Mouse (Mus musculus) heart, embryonic 16.5 days (tissue): ENCODE measurements around the gene Rsg1. TPM values are rescaled to one million over a fixed set of nuclear protein-coding genes. Genes with fewer than 3 reads are reported as not detected.

Experiments used
- ATAC-seq: fragments of 200-750 bp; cut with Nextera tagmentation; replicated peaks from 2 replicates; pipeline ENCODE4 v1.8.0; 2017; ENCODE audit warnings: moderate number of reproducible peaks; ENCODE audit not compliant: insufficient read depth, low FRiP score; ENCODE audit errors: extremely low read depth
- H3K27ac ChIP-seq: fragments of 300-500 bp; sonication (generic); 2 replicates; pipeline ENCODE4 v1.5.1; 2014; ENCODE audit warnings: mild to moderate bottlenecking, low read length, control low read depth, moderate library complexity
- H3K27me3 ChIP-seq: fragments of 300-500 bp; sonication (generic); 2 replicates; pipeline ENCODE4 v1.6.1; 2014; ENCODE audit warnings: low read length, mixed read lengths; ENCODE audit not compliant: control insufficient read depth, insufficient read depth
- H3K36me3 ChIP-seq: fragments of 300-500 bp; sonication (generic); 2 replicates; pipeline ENCODE4 v1.6.1; 2014; ENCODE audit not compliant: control insufficient read depth, insufficient read depth
- H3K4me1 ChIP-seq: fragments of 300-500 bp; sonication (generic); 2 replicates; pipeline ENCODE4 v1.6.1; 2014; ENCODE audit warnings: low read length, mixed read lengths; ENCODE audit not compliant: control insufficient read depth, insufficient read depth
- H3K4me2 ChIP-seq: fragments of 300-500 bp; sonication (generic); 2 replicates; pipeline ENCODE4 v1.6.1; 2014; ENCODE audit warnings: low read depth, mild to moderate bottlenecking, control low read depth, low read length
- H3K4me3 ChIP-seq: fragments of 300-500 bp; sonication (generic); 2 replicates; pipeline ENCODE4 v1.5.1; 2014; ENCODE audit warnings: mild to moderate bottlenecking, control low read depth, low read length
- H3K9ac ChIP-seq: fragments of 300-500 bp; sonication (generic); 2 replicates; pipeline ENCODE4 v1.6.1; 2014; ENCODE audit warnings: low read length, control low read depth
- H3K9me3 ChIP-seq: fragments of 300-500 bp; sonication (generic); replicated peaks from 2 replicates; pipeline ENCODE4 v1.6.1; 2016; ENCODE audit warnings: low read length; ENCODE audit not compliant: control insufficient read depth
- WGBS: fragments of 180-500 bp; shearing (Covaris S2); extraction: QIAGEN DNeasy Blood & Tissue Kit; methylation state at CpG from one replicate; pipeline ENCODE4 v1.1.7; 2014; 5-methylcytosine and 5-hydroxymethylcytosine counted together
- polyA plus RNA-seq: library from polyadenylated mRNA; unstranded; fragments of >200 nt; fragmentation: Nextera tagmentation; extraction: Ambion mirVana; gene quantifications from 2 replicates; pipeline ENCODE4 v1.2.1, GENCODE M21; 2015

The Rsg1 gene
- polyA plus RNA-seq, 1 experiment from 2014 or later, result 2.4 TPM

DNA sequence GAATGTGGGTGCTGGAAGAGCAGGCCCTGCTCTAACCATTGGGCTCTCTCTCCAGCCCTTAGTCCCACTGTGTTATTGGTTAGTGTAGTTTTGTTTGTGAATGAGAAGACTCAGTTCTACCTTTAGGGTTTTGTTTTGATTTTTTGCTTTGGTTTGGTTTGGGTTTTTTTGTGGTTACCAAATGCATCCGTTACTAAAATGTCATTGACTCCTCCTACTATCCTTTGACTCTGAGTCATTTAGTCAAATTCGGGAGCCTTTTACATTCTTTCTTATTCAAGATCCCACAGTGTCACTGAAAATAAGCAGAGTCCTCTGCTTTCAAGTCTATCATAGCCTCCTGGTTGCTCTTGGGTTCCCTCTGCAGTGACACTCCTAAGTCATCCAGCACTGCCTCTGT lies 29.8 kb upstream of the Rsg1 start:
- Histone ChIP-seq H3K27me3 (no peaks in the 10 kb centered on the region), H3K4me3 (no peak overlapping the region), H3K36me3 (peaks cover 15% of the 10 kb centered on the region), H3K9ac (no peak overlapping the region), H3K4me1 (peaks cover 18% of the 10 kb centered on the region), H3K27ac (no peak overlapping the region), H3K4me2 (no peak overlapping the region), H3K9me3 (no peaks in the 10 kb centered on the region)
- ATAC-seq, result no peak
- 84% methylated on average over 2 of the region's 2 CpGs for WGBS

DNA sequence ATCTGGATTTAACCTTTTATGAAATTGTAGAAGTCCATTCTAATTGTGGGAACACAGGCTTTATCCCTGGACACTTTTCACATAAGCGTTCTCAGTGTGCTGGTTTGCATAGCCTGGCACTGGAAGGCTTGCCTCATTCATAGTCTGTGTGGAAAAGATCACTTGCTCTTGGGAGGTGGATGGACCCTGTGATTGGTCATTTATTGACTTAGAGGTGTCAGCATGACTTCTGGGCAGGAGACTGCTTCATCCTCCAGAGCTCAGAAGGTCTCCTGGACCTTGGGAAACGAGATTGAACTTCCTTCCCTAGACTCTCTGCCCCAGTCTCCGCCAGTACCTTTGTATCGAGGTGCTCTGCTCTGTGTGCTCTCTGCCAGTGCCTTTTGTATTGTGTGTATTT lies 29.3 kb upstream of the Rsg1 start:
- Histone ChIP-seq H3K36me3 (peaks cover 15% of the 10 kb centered on the region), H3K4me2 (no peak overlapping the region), H3K9me3 (no peaks in the 10 kb centered on the region), H3K27ac (no peak overlapping the region), H3K4me3 (no peak overlapping the region), H3K4me1 (peaks cover 18% of the 10 kb centered on the region), H3K9ac (no peak overlapping the region), H3K27me3 (no peaks in the 10 kb centered on the region)
- 90% methylated on average over 4 of the region's 4 CpGs for WGBS
- ATAC-seq, result no peak

- Histone ChIP-seq H3K4me3 (no peak overlapping the region), H3K9me3 (no peaks in the 10 kb centered on the region), H3K27me3 (no peaks in the 10 kb centered on the region), H3K36me3 (peaks cover 10% of the 10 kb centered on the region), H3K4me2 (no peak overlapping the region), H3K27ac (peak overlapping the region; percentile 38; the same call in 1 of the 2 replicates), H3K4me1 (peaks cover 18% of the 10 kb centered on the region), H3K9ac (no peak overlapping the region)
- no peak for ATAC-seq
- 57% methylated on average over 9 of the region's 9 CpGs for WGBS
These were observed 26.6 kb upstream of the Rsg1 start for GRCm38 (mm10) chr4:141186923-141187836.

GRCm38 (mm10) chr4:141191294-141191693 lies 22.5 kb upstream of the Rsg1 start:
- no peak for ATAC-seq
- Histone ChIP-seq H3K4me2 (no peak overlapping the region), H3K9ac (no peak overlapping the region), H3K36me3 (peaks cover 16% of the 10 kb centered on the region), H3K4me1 (peaks cover 13% of the 10 kb centered on the region), H3K27me3 (no peaks in the 10 kb centered on the region), H3K4me3 (no peak overlapping the region), H3K9me3 (no peaks in the 10 kb centered on the region), H3K27ac (no peak overlapping the region)
- 88% methylated on average over 7 of the region's 7 CpGs for WGBS

DNA sequence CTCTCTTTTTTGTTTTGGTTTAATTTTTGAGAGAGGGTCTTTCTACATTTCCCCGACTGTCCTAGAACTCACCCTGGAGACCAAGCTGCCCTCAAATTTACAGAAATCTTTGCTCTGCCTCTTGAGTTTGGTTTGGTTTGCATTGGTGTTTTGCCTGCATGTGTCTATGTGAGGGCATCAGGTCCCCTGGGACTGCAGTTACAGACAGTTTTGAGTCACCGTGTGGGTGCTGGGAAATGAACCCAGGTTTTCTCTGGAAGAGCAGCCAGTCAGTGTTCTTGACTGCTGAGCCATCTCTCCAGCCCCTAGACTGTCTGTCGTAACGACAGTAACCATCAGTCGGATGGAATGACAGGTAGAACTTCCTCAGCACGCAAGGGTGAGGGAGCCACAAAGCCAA lies 19.2 kb upstream of the Rsg1 start:
- no peak overlapping the region for H3K27ac ChIP-seq
- no peak for ATAC-seq
- H3K36me3 ChIP-seq, result peaks cover 40% of the 10 kb centered on the region
- no peak overlapping the region for H3K9ac ChIP-seq
- H3K4me2 ChIP-seq, result no peak overlapping the region
- no peaks in the 10 kb centered on the region for H3K4me1 ChIP-seq
- WGBS, result 91% methylated on average over 6 of the region's 6 CpGs
- no peak overlapping the region for H3K4me3 ChIP-seq
- H3K9me3 ChIP-seq, result no peaks in the 10 kb centered on the region
- no peaks in the 10 kb centered on the region for H3K27me3 ChIP-seq

GRCm38 (mm10) chr4:141196981-141197685 lies 16.6 kb upstream of the Rsg1 start:
- 96% methylated on average over 13 of the region's 13 CpGs for WGBS

GRCm38 (mm10) chr4:141197686-141198035 lies 16.1 kb upstream of the Rsg1 start:
- H3K9ac ChIP-seq, result no peak overlapping the region
- no peak for ATAC-seq
- WGBS, result 88% methylated on average over 13 of the region's 13 CpGs
- H3K9me3 ChIP-seq, result no peaks in the 10 kb centered on the region
- H3K27ac ChIP-seq, result no peak overlapping the region
- H3K4me3 ChIP-seq, result no peak overlapping the region
- H3K4me2 ChIP-seq, result no peak overlapping the region
- peaks cover 50% of the 10 kb centered on the region for H3K36me3 ChIP-seq
- H3K27me3 ChIP-seq, result no peaks in the 10 kb centered on the region
- H3K4me1 ChIP-seq, result 0 out of 2 replicates have a peak, but pooled peaks cover 2% of the 10 kb centered on the region

More at GRCm38 (mm10) chr4:141196981-141197685, 16.6 kb upstream of the Rsg1 start:
- no peak overlapping the region for H3K4me2 ChIP-seq
- no peak overlapping the region for H3K27ac ChIP-seq
- H3K9me3 ChIP-seq, result no peaks in the 10 kb centered on the region
- H3K27me3 ChIP-seq, result no peaks in the 10 kb centered on the region
- peaks cover 50% of the 10 kb centered on the region for H3K36me3 ChIP-seq
- H3K9ac ChIP-seq, result no peak overlapping the region
- H3K4me3 ChIP-seq, result no peak overlapping the region
- H3K4me1 ChIP-seq, result 0 out of 2 replicates have a peak, but pooled peaks cover 2% of the 10 kb centered on the region
- no peak for ATAC-seq

GRCm38 (mm10) chr4:141200906-141201305 lies 12.8 kb upstream of the Rsg1 start:
- H3K27ac ChIP-seq, result peak overlapping the region; percentile 51
- H3K9me3 ChIP-seq, result no peaks in the 10 kb centered on the region
- H3K4me2 ChIP-seq, result no peak overlapping the region
- no peak overlapping the region for H3K9ac ChIP-seq
- ATAC-seq, result no peak
- H3K27me3 ChIP-seq, result no peaks in the 10 kb centered on the region
- WGBS, result 63% methylated on average over 11 of the region's 11 CpGs
- 0 out of 2 replicates have a peak, but pooled peaks cover 2% of the 10 kb centered on the region for H3K4me1 ChIP-seq
- no peak overlapping the region for H3K4me3 ChIP-seq
- H3K36me3 ChIP-seq, result peaks cover 42% of the 10 kb centered on the region

DNA sequence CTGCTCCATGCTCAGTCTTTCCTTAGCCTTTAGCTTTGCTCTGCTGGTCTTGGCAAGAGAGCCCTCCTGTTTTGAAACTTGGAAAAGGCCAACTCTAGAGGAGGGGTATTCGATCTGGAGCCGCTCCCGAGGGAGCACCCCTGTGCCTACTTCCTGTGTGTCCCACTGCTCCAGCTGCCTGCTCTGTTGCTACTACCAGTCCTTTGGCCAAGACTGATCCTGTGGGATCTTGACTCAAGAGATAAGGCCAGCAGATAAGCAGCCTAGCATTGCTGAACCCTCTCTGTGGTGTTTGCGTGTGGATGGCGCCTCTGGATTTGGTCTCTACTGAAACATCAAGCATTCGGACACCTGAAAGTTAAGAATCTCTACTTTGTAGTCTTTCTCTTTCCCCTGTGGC lies 11.6 kb upstream of the Rsg1 start:
- H3K4me2 ChIP-seq, result no peak overlapping the region
- WGBS, result 82% methylated on average over 6 of the region's 6 CpGs
- H3K27me3 ChIP-seq, result no peaks in the 10 kb centered on the region
- peaks cover 31% of the 10 kb centered on the region for H3K36me3 ChIP-seq
- H3K9ac ChIP-seq, result no peak overlapping the region
- H3K27ac ChIP-seq, result no peak overlapping the region
- H3K4me1 ChIP-seq, result 0 out of 2 replicates have a peak, but pooled peaks cover 2% of the 10 kb centered on the region
- H3K4me3 ChIP-seq, result no peak overlapping the region
- H3K9me3 ChIP-seq, result no peaks in the 10 kb centered on the region
- ATAC-seq, result no peak
